Mouse (Mus musculus) embryonic facial prominence, embryonic 15.5 days (tissue): Measurements from ENCODE around the gene Ifnar2. TPM values are rescaled to one million over a fixed set of nuclear protein-coding genes. Genes with fewer than 3 reads are reported as not detected.

Experiments
- ATAC-seq: fragments of 200-750 bp; cut with Nextera tagmentation; 2 replicates; pipeline ENCODE4 v1.8.0; 2017; ENCODE audit warnings: low read depth, moderate TSS enrichment; ENCODE audit not compliant: insufficient number of reproducible peaks, low FRiP score, low TSS enrichment
- H3K27ac ChIP-seq: fragments of 300-500 bp; sonication (generic); replicated peaks from 2 replicates; pipeline ENCODE4 v1.5.1; 2015; ENCODE audit warnings: mild to moderate bottlenecking, inconsistent platforms
- H3K27me3 ChIP-seq: fragments of 300-500 bp; sonication (generic); 2 replicates; pipeline ENCODE4 v1.6.1; 2015; ENCODE audit warnings: inconsistent platforms
- H3K36me3 ChIP-seq: fragments of 300-500 bp; sonication (generic); 2 replicates; pipeline ENCODE4 v1.6.1; 2015; ENCODE audit warnings: mild to moderate bottlenecking, inconsistent platforms
- H3K4me1 ChIP-seq: fragments of 300-500 bp; sonication (generic); 2 replicates; pipeline ENCODE4 v1.6.1; 2015; ENCODE audit warnings: inconsistent platforms
- H3K4me2 ChIP-seq: fragments of 300-500 bp; sonication (generic); replicated peaks from 2 replicates; pipeline ENCODE4 v1.6.1; 2015; ENCODE audit warnings: mild to moderate bottlenecking, inconsistent platforms
- H3K4me3 ChIP-seq: fragments of 300-500 bp; sonication (generic); replicated peaks from 2 replicates; pipeline ENCODE4 v1.5.1; 2015; ENCODE audit warnings: mild to moderate bottlenecking, inconsistent platforms
- H3K9ac ChIP-seq: fragments of 300-500 bp; sonication (generic); 2 replicates; pipeline ENCODE4 v1.6.1; 2015; ENCODE audit warnings: inconsistent platforms
- H3K9me3 ChIP-seq: fragments of 300-500 bp; sonication (generic); replicated peaks from 2 replicates; pipeline ENCODE4 v1.6.1; 2016; ENCODE audit warnings: inconsistent platforms
- WGBS: fragments of 180-500 bp; shearing (Covaris S2); methylation state at CpG from one replicate; pipeline ENCODE4 v1.1.7; 2015; 5-methylcytosine and 5-hydroxymethylcytosine counted together
- polyA plus RNA-seq: library from polyadenylated mRNA; unstranded; fragments of >200 nt; fragmentation: Nextera tagmentation; extraction: Ambion mirVana; gene quantifications from 2 replicates; pipeline ENCODE4 v1.2.1, GENCODE M21; 2015

Gene Ifnar2
- polyA plus RNA-seq, 1 experiment from 2014 or later = 60.4 TPM

DNA sequence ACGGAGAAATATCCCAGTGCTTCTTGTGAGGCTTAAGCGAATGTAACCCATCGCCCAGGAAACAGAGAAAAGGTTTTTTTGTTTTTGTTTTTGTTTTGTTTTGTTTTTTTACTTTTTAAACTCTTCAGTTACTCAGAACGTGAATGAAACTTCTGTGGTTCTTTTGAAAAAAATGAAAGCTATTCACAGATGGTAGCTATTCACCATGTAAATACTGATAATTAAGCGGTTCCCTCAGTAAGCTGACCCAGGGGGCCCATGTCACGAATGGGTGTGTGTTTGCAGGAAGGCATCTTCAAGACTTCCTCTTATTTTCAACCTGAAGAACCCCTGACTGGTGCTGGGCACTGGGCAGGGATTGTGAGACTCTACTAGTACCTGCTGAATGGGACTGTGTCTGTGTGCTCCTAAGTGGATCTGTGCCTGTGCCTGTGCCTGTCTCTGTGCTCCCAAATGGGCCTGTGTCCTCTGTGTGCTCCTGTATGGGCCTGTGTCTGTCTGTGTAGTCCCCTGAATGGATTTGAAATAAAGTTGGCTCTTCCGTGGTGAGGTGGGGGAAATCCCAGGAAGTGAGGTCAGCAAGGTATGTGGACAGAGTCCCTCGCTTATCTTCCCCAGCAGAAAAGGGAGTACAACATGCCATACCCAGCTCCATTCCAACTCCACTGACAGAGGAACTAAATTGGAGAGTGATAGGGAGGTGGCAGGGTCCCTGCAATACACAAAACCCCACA lies 74.4 kb downstream of the Ifnar2 start:
- H3K36me3 ChIP-seq = no peaks in the 10 kb centered on the region
- no peaks in the 10 kb centered on the region for H3K27me3 ChIP-seq
- H3K4me2 ChIP-seq = no peak overlapping the region
- no peak for ATAC-seq
- peaks cover 14% of the 10 kb centered on the region; the same call in 1 of the 2 replicates for H3K4me1 ChIP-seq
- no peak overlapping the region for H3K4me3 ChIP-seq
- H3K27ac ChIP-seq = no peak overlapping the region
- no peak overlapping the region for H3K9ac ChIP-seq
- no peaks in the 10 kb centered on the region for H3K9me3 ChIP-seq
- 55% methylated on average over 8 of the region's 8 CpGs for WGBS

DNA sequence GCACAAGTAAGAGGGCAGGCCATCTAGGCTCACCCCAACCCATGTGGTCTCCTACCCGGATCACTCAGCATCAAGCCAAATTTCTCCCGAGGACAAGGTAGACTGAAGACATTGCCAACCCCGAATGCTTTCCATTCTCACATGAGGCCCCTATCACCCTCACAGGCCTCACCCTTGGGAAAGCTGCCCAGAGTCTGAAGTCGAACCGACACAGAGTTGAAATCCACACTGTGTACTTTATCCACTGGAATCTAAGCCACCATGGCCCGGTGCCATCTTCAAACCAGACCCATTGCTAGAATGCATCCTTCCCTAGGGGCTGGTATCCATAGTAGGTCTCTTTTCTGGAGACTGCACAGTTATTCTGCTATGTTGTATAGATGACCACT lies 74.9 kb downstream of the Ifnar2 start:
- Histone ChIP-seq H3K36me3 (no peaks in the 10 kb centered on the region), H3K4me2 (no peak overlapping the region), H3K27me3 (no peaks in the 10 kb centered on the region), H3K27ac (no peak overlapping the region), H3K4me1 (peaks cover 14% of the 10 kb centered on the region; the same call in 1 of the 2 replicates), H3K4me3 (no peak overlapping the region), H3K9ac (no peak overlapping the region), H3K9me3 (no peaks in the 10 kb centered on the region)
- 67% methylated on average over 6 of the region's 6 CpGs for WGBS
- ATAC-seq = 0 out of 2 replicates have a peak, but pooled peaks have one; percentile 39

DNA sequence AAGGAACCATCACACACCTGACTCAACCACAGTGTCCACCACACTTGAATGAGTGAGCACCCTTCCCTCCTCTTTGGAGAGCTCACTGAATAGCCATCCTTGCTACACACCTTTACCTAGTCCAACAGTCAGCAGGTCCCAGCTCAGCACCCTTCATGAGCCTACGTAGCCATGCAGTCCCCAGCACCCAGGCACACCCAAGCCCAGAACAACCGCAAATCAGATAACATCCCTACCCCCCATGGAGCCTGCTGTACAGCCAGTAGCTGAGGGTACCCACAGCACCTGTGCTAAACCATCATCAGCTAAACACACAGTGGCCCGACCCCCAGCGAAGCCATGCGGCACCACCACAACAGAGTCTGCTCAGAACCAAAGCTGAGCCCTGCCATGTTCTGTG lies 75.5 kb downstream of the Ifnar2 start:
- no peak overlapping the region for H3K9ac ChIP-seq
- H3K4me2 ChIP-seq = no peak overlapping the region
- H3K27me3 ChIP-seq = no peaks in the 10 kb centered on the region
- no peaks in the 10 kb centered on the region for H3K36me3 ChIP-seq
- H3K4me1 ChIP-seq = peaks cover 9% of the 10 kb centered on the region; the same call in 1 of the 2 replicates
- H3K4me3 ChIP-seq = no peak overlapping the region
- 94% methylated on average over 5 of the region's 5 CpGs for WGBS
- H3K27ac ChIP-seq = no peak overlapping the region
- no peaks in the 10 kb centered on the region for H3K9me3 ChIP-seq
- ATAC-seq = no peak; the same call in 1 of the 2 replicates

DNA sequence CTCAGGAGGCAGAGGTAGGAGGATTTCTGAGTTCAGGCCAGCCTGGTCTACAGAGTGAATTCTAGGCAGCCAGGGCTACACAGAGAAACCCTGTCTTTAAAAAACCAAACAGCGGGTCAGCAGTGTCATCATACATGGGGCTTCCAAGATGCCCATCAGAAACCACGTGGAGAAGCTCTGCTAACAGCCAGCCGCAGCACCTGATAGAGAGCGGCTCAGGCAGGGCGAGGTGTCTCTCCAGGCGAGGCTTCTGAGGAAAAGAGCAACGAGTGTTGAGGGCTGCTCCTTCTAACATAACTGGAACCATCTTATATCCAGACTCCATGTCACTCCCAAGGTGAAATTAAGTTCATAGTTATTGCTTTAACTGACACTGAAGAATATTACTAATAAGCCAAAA lies 76.3 kb downstream of the Ifnar2 start:
- Histone ChIP-seq H3K4me1 (0 out of 2 replicates have a peak, but pooled peaks cover 6% of the 10 kb centered on the region), H3K4me3 (no peak overlapping the region), H3K9ac (no peak overlapping the region), H3K27ac (no peak overlapping the region), H3K36me3 (no peaks in the 10 kb centered on the region), H3K4me2 (no peak overlapping the region), H3K9me3 (no peaks in the 10 kb centered on the region), H3K27me3 (no peaks in the 10 kb centered on the region)
- ATAC-seq = no peak
- WGBS = 81% methylated on average over 7 of the region's 7 CpGs

DNA sequence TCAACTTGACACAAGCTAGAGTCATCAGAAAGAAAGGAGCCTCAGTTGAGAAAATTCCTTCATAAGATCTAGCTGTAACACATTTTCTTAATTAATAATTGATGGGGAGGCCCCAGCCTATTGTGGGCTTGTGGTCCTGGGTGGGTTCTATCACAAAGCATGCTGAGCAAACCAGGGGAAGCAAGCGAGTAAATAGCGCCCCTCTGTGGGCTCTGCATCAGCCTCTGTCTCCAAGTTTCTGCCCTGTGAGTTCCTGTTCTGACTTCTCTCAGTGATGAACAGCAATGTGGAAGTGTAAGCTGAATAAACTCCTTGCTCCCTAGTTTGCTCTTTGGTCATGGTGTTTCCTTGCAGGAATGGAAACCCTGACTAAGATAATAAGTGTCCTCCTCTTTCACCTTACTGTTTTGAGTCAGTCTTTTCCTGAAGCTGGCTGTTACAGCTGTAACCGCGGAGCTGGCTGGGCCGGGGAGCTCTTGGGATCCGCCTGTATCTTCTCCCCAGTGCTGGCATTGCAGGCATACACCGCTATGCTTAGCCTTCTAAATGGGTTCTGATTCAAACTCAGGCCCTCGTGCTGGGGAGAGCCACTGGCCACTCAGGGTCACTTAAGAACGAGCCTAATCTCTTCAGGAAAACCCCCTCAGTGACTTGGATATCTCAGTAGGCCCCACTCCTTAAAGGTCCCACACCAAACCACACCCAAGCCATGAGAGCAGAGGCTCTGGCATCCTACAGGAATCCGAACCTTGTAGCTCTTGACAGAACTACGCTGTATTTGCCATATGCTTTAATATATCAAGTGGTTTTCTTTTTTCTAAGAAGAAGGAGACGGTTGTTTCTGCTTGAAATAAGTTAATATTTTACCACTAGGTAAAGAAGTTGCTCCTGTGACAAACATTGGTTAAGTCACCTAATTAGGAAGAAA lies 77.8 kb downstream of the Ifnar2 start:
- WGBS = 82% methylated on average over 12 of the region's 12 CpGs
- ATAC-seq = no peak

DNA sequence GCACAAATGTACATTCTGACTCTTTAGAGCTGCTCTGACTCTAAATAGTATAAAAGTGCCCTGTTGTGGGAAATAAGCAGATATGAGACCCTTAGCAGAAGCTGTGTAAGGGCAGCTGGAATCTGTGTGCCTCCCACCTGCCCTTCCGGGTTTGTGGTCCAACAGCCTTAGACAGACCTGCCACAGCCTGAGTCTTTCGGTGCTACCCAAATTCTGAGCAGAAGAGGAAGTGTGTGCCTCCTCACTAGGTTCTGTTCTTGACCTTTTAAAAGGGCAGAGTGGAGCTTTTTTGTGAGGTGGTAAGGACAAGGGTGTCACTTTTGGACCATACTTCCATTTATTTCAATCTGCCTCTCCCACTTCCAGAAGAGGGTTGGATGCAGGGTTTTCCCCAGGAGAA lies 79.4 kb downstream of the Ifnar2 start:
- H3K36me3 ChIP-seq = no peaks in the 10 kb centered on the region
- no peak overlapping the region for H3K9ac ChIP-seq
- 0 out of 2 replicates have a peak overlapping the region, but pooled peaks have one; percentile 24 for H3K27ac ChIP-seq
- no peak overlapping the region for H3K4me2 ChIP-seq
- no peak for ATAC-seq
- H3K27me3 ChIP-seq = no peaks in the 10 kb centered on the region
- no peaks in the 10 kb centered on the region for H3K9me3 ChIP-seq
- H3K4me3 ChIP-seq = no peak overlapping the region
- H3K4me1 ChIP-seq = 0 out of 2 replicates have a peak, but pooled peaks cover 6% of the 10 kb centered on the region
- 76% methylated on average over 2 of the region's 2 CpGs for WGBS

More for the DNA sequence above, 77.8 kb downstream of the Ifnar2 start:
- H3K27me3 ChIP-seq = no peaks in the 10 kb centered on the region
- 0 out of 2 replicates have a peak, but pooled peaks cover 6% of the 10 kb centered on the region for H3K4me1 ChIP-seq
- H3K36me3 ChIP-seq = no peaks in the 10 kb centered on the region
- no peak overlapping the region for H3K27ac ChIP-seq
- H3K9me3 ChIP-seq = no peaks in the 10 kb centered on the region
- no peak overlapping the region for H3K9ac ChIP-seq
- H3K4me3 ChIP-seq = no peak overlapping the region
- H3K4me2 ChIP-seq = no peak overlapping the region

DNA sequence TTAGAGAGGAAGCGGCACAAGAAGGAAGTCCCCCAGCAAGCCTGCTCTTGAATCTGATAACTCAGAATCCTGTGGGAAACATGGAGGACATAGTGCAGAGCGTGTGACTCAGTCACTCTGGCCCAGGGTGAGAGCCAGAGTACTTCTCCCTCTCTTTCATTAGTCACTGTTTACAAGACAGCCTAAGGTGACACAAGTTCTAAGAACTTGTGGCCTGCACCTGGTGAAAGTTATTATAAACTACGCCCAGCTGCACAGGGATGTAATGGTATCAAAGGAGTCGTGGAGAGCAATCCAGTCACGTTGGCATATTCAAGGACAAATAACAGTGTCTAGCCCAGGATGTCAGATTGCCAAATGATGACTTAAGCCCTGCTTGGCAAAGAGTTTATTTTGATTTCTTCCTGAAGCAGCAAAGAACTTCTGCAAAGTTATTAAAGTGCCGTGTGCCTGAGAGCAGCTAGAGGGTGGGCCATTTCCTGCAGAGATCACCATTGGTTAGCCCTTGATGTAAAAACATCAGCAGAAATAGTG lies 79.8 kb downstream of the Ifnar2 start:
- Histone ChIP-seq H3K4me1 (0 out of 2 replicates have a peak, but pooled peaks cover 2% of the 10 kb centered on the region), H3K27ac (0 out of 2 replicates have a peak overlapping the region, but pooled peaks have one; percentile 24), H3K9me3 (no peaks in the 10 kb centered on the region), H3K9ac (no peak overlapping the region), H3K27me3 (no peaks in the 10 kb centered on the region), H3K36me3 (no peaks in the 10 kb centered on the region), H3K4me2 (no peak overlapping the region), H3K4me3 (no peak overlapping the region)
- 50% methylated on average over 6 of the region's 6 CpGs for WGBS
- ATAC-seq = no peak

Other genes with a start within 250 kb of the Ifnar2 start
- gene Olig2, start 147.3 kb upstream of the Ifnar2 start, polyA plus RNA-seq = 1.4 and 3.2 TPM in 2 replicates
- 3.8 and 6.4 TPM in 2 replicates for gene Olig1, start 103.0 kb upstream of the Ifnar2 start, polyA plus RNA-seq
- not detected in 2 replicates for gene Gm21970, start 18.9 kb downstream of the Ifnar2 start, polyA plus RNA-seq
- gene Il10rb, start 33.4 kb downstream of the Ifnar2 start, polyA plus RNA-seq = 33.3 and 37.0 TPM in 2 replicates
- 57.1 and 57.4 TPM in 2 replicates for gene Ifnar1, start 112.5 kb downstream of the Ifnar2 start, polyA plus RNA-seq
- 58.8 and 63.2 TPM in 2 replicates for gene Ifngr2, start 174.3 kb downstream of the Ifnar2 start, polyA plus RNA-seq
- gene Tmem50b, start 225.0 kb downstream of the Ifnar2 start, polyA plus RNA-seq = 44.4 and 50.9 TPM in 2 replicates
- gene Dnajc28, start 246.2 kb downstream of the Ifnar2 start, polyA plus RNA-seq = 3.7 TPM in 2 replicates